Mouse (Mus musculus): Measurements from ENCODE around the gene Efcc1. TPM values are rescaled to one million over a fixed set of nuclear protein-coding genes. Genes with fewer than 3 reads are reported as not detected.
A peak's percentile ranks its signal among the peaks of the same experiment; 100 is the strongest.

Gene Efcc1
- polyA plus RNA-seq, 1 experiment from 2014 or later: 4.3 TPM

DNA sequence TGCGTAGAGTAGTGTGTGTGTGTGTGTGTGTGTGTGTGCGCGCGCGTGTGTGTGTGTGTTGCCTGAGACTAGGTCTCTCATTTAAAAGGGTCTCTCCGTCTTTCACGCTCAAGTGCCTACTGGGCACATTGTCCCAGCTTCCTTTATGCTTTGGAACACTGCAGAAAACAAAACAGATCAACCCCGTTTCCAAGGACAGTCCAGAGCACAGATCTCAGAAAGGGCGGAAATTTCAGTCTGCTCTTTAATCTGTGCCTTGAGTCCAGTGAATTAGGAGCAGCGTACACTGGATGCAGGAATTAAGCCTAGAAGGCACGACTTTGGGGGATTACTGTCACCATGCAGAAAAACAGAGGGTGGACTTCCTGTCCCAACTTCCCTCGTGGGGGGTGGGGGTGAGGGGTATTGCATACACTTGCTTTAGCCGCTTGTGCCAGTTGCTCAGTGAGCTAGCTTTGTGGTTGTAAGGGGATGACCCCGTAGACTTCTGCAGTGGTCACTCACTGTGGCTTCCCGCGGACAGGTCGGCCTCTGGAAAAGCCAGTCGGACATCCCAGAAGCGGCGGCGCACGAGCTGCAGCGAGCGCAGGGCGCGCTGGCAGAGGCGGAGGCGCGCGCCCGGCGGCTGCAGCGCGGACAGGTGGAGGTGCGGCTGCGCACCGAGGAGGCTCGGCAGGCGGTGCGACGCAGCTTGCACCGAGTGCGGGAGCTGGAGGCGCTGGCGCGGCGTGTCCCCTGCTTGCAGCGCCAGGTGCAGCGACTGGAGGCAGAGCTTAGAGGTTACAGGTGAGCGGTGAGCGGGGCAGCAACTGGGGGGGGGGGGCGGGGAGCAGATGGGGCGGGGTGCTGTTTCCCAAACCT lies 1.7 kb downstream of the Efcc1 start:
- no peaks in the 10 kb centered on the region for H3K9me3 ChIP-seq
- H3K36me3 ChIP-seq: no peaks in the 10 kb centered on the region
- WGBS: 1% methylated on average over 42 of the region's 53 CpGs
- peaks cover 35% of the 10 kb centered on the region for H3K4me1 ChIP-seq (replicated peaks)
- peak overlapping the region; percentile 85 for H3K9ac ChIP-seq
- 0 out of 2 replicates have a peak, but pooled peaks have one; percentile 26 for ATAC-seq (ENCODE audit: low read depth)
- H3K4me3 ChIP-seq: peak overlapping the region; percentile 65
- H3K27ac ChIP-seq (replicated peaks): no peak overlapping the region
- peaks cover 38% of the 10 kb centered on the region for H3K27me3 ChIP-seq
- peak overlapping the region; percentile 81 for H3K4me2 ChIP-seq

DNA sequence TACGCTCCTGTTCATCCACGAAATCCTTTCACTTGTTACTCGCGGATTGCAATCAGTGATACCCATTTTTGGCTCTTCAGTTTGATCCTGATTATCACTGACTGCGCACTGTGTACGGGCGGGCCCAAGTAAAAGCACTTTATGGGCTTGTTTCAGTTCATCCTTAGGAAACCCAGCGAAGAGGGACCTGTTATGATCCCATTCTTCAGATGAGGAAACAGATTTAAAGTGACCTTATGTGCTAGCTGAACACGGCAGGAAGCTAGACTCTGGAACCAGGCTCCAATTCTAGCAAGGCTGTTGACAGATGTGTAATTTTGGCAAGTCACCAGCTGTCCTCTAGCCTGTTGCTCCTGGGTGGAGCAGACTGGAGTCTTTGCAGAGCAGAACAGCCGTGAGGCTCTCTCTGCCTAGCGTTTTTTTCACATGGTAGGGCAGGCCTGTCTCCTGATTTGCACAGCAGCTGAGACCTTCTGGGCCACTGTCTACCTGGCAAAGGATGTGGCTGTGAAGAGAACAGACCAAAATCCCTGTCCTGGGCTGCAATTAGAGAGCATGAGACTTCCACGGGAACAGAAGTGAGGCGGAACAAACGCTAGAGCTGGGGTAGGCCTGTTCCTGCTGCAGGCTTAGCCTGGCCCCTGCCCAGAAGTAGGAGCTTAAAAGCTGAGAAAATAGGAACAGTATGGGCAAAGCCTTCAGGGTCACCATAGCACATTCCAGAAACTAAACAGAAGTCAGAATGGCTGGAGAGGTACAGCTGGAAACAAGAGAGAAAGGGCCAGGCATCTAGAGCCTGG lies 2.7 kb downstream of the Efcc1 start:
- Histone ChIP-seq H3K4me1 (replicated peaks) (peaks cover 45% of the 10 kb centered on the region), H3K4me3 (peak overlapping the region; percentile 65), H3K9ac (peak overlapping the region; percentile 65), H3K4me2 (peak overlapping the region; percentile 81), H3K36me3 (no peaks in the 10 kb centered on the region), H3K9me3 (no peaks in the 10 kb centered on the region), H3K27ac (replicated peaks) (peak overlapping the region; percentile 13; the same call in 1 of the 2 replicates), H3K27me3 (peaks cover 38% of the 10 kb centered on the region)
- 25% methylated on average over 14 of the region's 14 CpGs for WGBS
- no peak for ATAC-seq (ENCODE audit: low read depth)

DNA sequence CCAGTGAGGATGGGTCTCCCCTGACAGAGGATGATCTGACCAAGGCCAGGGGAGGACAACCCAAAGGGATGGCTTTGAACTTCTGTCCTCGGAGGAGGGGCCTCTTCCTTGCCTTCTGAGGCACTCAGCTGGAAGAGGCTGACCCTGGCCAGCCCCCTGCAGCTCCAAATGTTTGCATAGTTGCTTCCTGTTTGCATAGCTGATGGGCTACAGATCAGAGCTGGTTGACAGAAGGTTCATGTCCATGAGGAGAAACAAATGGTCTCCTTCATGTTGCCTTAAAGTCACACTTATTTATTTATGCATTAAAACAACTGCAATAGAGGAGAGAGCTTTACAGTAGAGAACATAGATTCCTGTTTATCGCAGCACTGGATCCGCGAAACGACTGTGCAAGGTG lies 3.5 kb downstream of the Efcc1 start:
- Histone ChIP-seq H3K4me3 (no peak overlapping the region), H3K9ac (no peak overlapping the region), H3K27me3 (peaks cover 36% of the 10 kb centered on the region), H3K36me3 (no peaks in the 10 kb centered on the region), H3K27ac (replicated peaks) (no peak overlapping the region), H3K4me1 (replicated peaks) (peaks cover 49% of the 10 kb centered on the region), H3K4me2 (0 out of 2 replicates have a peak overlapping the region, but pooled peaks have one; percentile 81), H3K9me3 (no peaks in the 10 kb centered on the region)
- 67% methylated on average over 5 of the region's 5 CpGs for WGBS
- ATAC-seq (ENCODE audit: low read depth): no peak

DNA sequence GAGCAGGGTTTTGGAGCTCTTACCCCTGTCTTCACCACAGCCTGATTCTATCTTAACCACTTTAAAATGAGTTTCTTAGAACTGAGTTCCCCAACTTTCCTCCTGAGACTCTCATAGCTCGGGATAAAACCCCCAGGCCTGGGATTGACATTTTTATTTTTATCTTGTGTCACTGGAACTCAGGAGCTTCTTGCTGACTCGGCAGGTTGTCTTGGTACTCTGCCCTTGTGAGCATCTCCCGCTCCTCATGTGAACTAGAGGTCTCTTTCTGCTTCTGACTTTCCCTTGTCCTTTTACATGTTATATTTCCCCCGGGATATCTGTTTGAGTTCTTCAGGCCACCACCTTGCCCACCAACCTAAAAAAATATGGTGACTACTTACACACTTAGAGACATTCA lies 6.3 kb downstream of the Efcc1 start:
- no peak for ATAC-seq (ENCODE audit: low read depth)
- WGBS: 82% methylated on average over 4 of the region's 4 CpGs

DNA sequence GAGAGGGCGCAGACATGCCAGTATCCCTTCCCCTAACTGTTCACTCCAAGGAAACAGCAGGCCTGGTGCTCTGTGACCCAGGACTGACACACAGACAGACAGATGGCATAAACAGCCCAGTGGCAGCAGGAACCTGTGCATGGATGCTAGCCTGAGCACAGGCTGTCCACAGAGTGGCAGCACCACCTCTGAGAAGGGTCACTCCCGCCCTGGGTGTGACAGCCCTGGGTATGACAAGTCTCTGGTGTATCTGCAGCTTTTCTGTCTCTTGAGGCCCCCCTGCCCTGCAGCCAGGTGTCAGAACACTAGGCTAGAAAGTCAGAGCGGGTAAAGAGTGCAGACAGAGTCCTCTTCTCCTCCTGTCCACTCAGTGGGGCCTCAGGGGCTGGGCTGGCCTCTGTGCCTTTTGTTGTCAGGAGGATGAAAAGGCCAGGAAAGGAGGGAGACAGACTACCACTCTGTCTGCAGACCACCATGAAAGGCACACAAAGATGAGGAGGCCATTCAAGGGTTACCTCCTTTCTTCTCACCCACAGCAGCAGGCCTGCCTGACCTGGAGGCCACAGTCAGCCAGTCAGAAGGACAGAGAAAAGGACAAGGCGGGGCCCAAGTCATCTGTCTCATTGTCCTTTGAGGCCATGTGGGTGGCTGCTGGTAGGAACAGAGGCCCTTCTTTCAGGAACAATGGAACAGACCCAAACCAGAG lies 7.4 kb downstream of the Efcc1 start:
- Histone ChIP-seq H3K4me2 (no peak overlapping the region), H3K9me3 (no peaks in the 10 kb centered on the region), H3K27ac (replicated peaks) (no peak overlapping the region; the same call in 1 of the 2 replicates), H3K4me1 (replicated peaks) (peaks cover 20% of the 10 kb centered on the region), H3K4me3 (no peak overlapping the region), H3K36me3 (no peaks in the 10 kb centered on the region), H3K9ac (peak overlapping the region; percentile 38), H3K27me3 (peaks cover 11% of the 10 kb centered on the region)
- 20% methylated on average over 4 of the region's 4 CpGs for WGBS
- no peak for ATAC-seq (ENCODE audit: low read depth)

More for the DNA sequence above, 6.3 kb downstream of the Efcc1 start:
- no peak overlapping the region for H3K4me2 ChIP-seq
- peaks cover 32% of the 10 kb centered on the region for H3K4me1 ChIP-seq (replicated peaks)
- H3K27me3 ChIP-seq: peaks cover 22% of the 10 kb centered on the region
- no peak overlapping the region for H3K4me3 ChIP-seq
- H3K36me3 ChIP-seq: no peaks in the 10 kb centered on the region
- no peak overlapping the region for H3K27ac ChIP-seq (replicated peaks)
- H3K9me3 ChIP-seq: no peaks in the 10 kb centered on the region
- H3K9ac ChIP-seq: no peak overlapping the region

DNA sequence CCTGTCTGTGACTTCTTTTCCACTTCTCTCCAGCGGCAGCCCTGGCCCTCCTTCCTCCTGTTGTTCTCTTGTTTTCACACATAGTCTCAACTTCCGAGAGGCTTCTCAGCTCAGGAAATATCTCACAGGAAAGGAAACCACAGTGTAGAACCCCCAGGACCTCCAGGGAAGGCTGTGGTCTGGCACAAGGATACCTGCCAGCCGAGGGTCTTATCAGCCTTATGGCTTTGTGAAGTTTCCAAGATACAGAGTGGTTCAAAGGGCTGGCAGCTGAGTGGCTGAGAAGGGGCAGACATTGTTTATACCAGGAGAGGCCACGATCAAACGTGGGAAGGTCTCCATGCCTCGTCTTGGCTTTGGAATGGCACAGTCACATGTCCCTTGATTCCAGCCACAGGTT lies 9.2 kb downstream of the Efcc1 start:
- no peak overlapping the region for H3K4me3 ChIP-seq
- no peak overlapping the region for H3K4me2 ChIP-seq
- H3K27me3 ChIP-seq: no peaks in the 10 kb centered on the region
- H3K27ac ChIP-seq (replicated peaks): no peak overlapping the region
- no peaks in the 10 kb centered on the region for H3K36me3 ChIP-seq
- no peaks in the 10 kb centered on the region for H3K9me3 ChIP-seq
- no peak overlapping the region for H3K9ac ChIP-seq
- WGBS: 68% methylated on average over 6 of the region's 6 CpGs
- ATAC-seq (ENCODE audit: low read depth): no peak
- peaks cover 14% of the 10 kb centered on the region for H3K4me1 ChIP-seq (replicated peaks)

DNA sequence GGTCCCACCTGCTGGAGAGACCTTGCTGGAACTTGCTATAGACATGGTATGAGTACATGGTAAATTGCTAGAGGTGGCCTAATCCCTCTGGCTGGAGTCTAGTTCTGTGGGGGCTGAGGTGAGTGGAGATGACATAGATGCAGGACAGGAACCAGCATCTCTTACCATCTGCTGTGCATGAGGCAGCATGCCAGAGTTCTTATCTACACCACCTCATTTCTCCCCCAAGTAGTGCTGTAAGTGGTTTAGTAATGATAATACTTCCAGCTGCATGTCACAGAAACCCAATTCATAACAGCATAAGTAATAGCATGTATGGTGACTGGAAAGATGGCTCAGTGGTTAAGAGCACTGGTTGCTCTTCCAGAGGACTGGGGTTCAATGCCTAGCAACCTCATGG lies 9.8 kb downstream of the Efcc1 start:
- no peaks in the 10 kb centered on the region for H3K27me3 ChIP-seq
- no peaks in the 10 kb centered on the region for H3K36me3 ChIP-seq
- H3K4me1 ChIP-seq (replicated peaks): peaks cover 14% of the 10 kb centered on the region
- no peak for ATAC-seq (ENCODE audit: low read depth)
- no peak overlapping the region for H3K4me2 ChIP-seq
- H3K9ac ChIP-seq: no peak overlapping the region
- H3K4me3 ChIP-seq: no peak overlapping the region
- no peaks in the 10 kb centered on the region for H3K9me3 ChIP-seq
- H3K27ac ChIP-seq (replicated peaks): no peak overlapping the region

DNA sequence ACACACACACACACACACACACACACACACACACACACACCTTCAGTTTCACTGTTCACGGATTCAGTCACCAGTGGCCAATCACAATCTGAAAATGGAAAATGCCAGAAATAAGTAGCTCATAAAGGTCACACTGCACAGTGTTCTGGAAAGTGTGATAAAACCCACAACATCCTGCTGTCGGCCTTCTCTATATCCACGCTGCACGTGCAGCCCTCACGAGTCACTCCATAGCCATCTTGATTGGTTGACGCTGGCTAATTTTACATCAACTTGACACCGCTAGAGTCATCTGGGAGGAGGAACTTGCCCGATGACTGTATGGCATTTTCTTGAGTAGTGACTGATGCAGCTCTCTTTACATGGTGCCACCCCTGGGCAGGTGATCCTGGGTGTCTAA lies 11.3 kb downstream of the Efcc1 start:
- H3K27ac ChIP-seq (replicated peaks): no peak overlapping the region
- ATAC-seq (ENCODE audit: low read depth): no peak
- H3K4me3 ChIP-seq: no peak overlapping the region
- H3K9ac ChIP-seq: no peak overlapping the region
- H3K4me2 ChIP-seq: no peak overlapping the region
- H3K4me1 ChIP-seq (replicated peaks): peaks cover 14% of the 10 kb centered on the region
- H3K36me3 ChIP-seq: no peaks in the 10 kb centered on the region
- WGBS: 93% methylated on average over 8 of the region's 8 CpGs
- no peaks in the 10 kb centered on the region for H3K9me3 ChIP-seq
- H3K27me3 ChIP-seq: no peaks in the 10 kb centered on the region

DNA sequence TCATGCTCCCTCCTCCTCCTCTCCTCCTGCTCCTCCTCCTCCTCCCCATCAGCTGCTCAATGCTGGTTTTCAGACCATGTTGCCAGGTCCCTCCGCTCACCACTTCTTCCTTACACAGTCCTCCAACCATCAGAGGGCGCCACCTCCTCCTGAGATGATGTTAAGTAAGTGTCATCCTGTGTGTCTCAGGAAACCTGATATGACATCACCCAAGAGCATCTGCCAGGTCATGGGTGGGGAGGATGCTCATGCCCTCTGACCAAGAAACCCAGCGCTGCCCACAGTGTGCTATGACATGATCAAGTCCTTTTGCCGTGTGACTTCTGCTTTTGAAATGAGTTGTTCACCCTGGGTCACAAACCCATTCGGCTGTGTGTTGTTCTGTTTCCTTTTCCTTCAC lies 12.1 kb downstream of the Efcc1 start:
- no peak overlapping the region for H3K4me2 ChIP-seq
- 92% methylated on average over 5 of the region's 5 CpGs for WGBS
- no peaks in the 10 kb centered on the region for H3K9me3 ChIP-seq
- H3K36me3 ChIP-seq: no peaks in the 10 kb centered on the region
- no peak for ATAC-seq (ENCODE audit: low read depth)
- H3K9ac ChIP-seq: no peak overlapping the region
- no peak overlapping the region for H3K27ac ChIP-seq (replicated peaks)
- peaks cover 9% of the 10 kb centered on the region for H3K4me1 ChIP-seq (replicated peaks)
- no peaks in the 10 kb centered on the region for H3K27me3 ChIP-seq
- no peak overlapping the region for H3K4me3 ChIP-seq

DNA sequence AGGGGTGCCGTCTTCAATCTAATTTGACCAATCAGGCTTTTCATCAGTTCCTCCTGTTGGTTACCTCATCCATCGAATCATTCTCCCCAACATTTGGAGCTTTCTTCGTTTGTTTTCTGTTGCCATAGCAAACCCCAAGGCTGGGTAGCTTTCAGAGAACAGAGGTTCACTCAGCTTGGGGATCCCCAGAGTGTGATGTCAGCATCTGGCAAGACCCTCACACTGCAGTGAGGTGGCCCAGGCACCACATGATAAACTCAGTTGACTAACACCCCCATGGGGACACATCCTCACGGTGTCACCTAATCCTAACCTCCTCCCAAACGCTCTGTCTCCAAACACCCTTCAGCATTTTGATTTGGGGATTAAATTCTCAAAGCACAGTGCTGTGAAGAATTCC lies 12.6 kb downstream of the Efcc1 start:
- Histone ChIP-seq H3K4me2 (no peak overlapping the region), H3K27ac (replicated peaks) (no peak overlapping the region), H3K9me3 (no peaks in the 10 kb centered on the region), H3K36me3 (no peaks in the 10 kb centered on the region), H3K27me3 (no peaks in the 10 kb centered on the region), H3K4me3 (no peak overlapping the region), H3K9ac (no peak overlapping the region), H3K4me1 (replicated peaks) (peaks cover 4% of the 10 kb centered on the region)
- ATAC-seq (ENCODE audit: low read depth): no peak
- WGBS: 85% methylated on average over 5 of the region's 5 CpGs

DNA sequence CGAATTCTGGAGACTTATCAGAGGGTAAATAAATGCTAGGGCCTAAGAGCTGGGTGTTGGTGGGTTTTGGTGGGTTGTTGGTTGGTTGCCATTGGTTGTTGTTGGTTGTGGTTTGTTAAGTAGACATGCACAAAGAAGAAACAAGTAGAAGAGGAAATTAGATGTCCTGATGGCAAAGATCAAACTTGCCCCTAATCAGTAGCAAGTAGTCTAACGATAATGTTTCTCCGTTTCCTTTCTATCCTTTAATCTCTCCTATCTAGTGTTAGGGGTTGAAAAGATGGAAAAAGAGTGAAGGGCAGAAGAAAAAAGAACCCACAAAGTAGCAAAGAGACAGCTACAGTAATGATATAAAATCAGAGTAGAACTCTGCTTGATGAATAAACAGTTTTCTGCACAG lies 14.0 kb downstream of the Efcc1 start:
- H3K36me3 ChIP-seq: no peaks in the 10 kb centered on the region
- 93% methylated on average over 3 of the region's 3 CpGs for WGBS
- H3K4me1 ChIP-seq (replicated peaks): no peaks in the 10 kb centered on the region
- no peak overlapping the region for H3K27ac ChIP-seq (replicated peaks)
- H3K9me3 ChIP-seq: no peaks in the 10 kb centered on the region
- H3K9ac ChIP-seq: no peak overlapping the region
- H3K4me2 ChIP-seq: no peak overlapping the region
- H3K27me3 ChIP-seq: no peaks in the 10 kb centered on the region
- no peak for ATAC-seq (ENCODE audit: low read depth)
- H3K4me3 ChIP-seq: no peak overlapping the region

DNA sequence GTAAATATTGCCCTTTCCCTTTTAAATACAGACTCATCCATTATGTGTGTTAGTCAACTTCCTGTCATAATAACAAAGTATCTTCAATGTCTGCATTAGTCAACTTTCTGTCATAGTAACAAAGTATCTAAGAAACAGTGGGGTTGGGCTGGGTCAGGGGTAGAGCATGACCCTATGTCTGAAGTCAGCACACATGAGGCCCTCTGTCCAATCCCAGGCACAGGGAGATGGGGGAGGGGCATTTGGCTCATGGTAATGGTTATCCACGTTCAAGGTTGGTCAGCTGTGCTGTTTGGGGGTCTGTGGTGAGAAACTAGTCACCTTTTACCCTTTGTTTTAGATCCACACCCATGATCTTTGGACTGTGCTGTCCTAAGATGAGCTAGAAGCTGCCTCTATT lies 14.6 kb downstream of the Efcc1 start:
- Histone ChIP-seq H3K4me3 (no peak overlapping the region), H3K27me3 (no peaks in the 10 kb centered on the region), H3K27ac (replicated peaks) (no peak overlapping the region), H3K9me3 (no peaks in the 10 kb centered on the region), H3K36me3 (no peaks in the 10 kb centered on the region), H3K9ac (no peak overlapping the region), H3K4me1 (replicated peaks) (no peaks in the 10 kb centered on the region), H3K4me2 (no peak overlapping the region)
- WGBS: 61% methylated on average over 1 of the region's 1 CpGs
- ATAC-seq (ENCODE audit: low read depth): no peak
